Mouse (Mus musculus) embryo, embryonic 9.5 days (tissue): ENCODE data around the gene Acoxl.
A peak's percentile ranks its signal among the peaks of the same experiment; 100 is the strongest.

ENCODE experiments used
- DNase-seq: peaks from one replicate; pipeline ENCODE4 v3.0.0-alpha.2; 2017; ENCODE audit errors: extremely low spot score

Gene Acoxl

GRCm38 (mm10) chr2:127894890-127895289, 56.2 kb downstream of the Acoxl start:
- DNase-seq = no peak

- DNase-seq = no peak
Measured at GRCm38 (mm10) chr2:127897718-127898117, 59.0 kb downstream of the Acoxl start.

DNA sequence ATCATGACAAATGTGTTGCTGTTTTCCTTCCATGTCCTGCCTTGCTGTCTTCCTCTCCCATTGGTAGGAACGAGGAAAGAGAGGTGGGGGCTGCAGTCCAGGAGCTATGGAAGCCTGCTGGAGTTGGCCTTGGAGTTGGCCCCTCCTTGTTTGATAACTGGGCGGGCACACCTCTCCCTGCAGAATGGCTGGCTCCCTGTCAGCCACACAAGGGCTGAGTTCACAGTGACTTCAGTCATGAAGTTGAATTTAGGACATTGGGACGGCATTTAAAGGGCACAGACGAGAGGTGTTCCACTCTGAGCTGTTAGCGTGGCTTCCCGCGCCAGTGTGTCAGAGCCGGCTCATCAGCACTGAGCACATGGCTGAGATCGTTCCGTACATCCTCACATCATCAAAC, 66.2 kb downstream of the Acoxl start:
- DNase-seq = no peak

GRCm38 (mm10) chr2:127906973-127907678, 68.5 kb downstream of the Acoxl start:
- DNase-seq = peak; percentile 34

DNA sequence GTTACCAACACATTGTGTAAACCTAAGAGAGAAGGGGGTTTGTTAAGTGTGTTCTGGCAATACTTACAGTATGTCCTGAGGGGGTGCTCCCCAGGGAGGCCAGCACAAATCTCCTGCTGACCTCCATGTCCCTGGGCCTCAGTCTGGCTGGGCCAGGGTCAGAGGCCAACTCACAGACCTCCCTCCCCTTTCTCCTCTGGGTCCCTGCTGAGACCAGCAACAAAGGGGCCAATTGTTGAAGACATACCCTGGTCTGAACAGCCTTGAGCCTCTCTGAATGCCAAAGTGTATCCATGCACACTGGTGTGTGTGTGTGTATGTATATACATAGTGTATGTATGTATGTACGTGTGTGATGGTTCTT, 69.0 kb downstream of the Acoxl start:
- DNase-seq = peak; percentile 85

DNA sequence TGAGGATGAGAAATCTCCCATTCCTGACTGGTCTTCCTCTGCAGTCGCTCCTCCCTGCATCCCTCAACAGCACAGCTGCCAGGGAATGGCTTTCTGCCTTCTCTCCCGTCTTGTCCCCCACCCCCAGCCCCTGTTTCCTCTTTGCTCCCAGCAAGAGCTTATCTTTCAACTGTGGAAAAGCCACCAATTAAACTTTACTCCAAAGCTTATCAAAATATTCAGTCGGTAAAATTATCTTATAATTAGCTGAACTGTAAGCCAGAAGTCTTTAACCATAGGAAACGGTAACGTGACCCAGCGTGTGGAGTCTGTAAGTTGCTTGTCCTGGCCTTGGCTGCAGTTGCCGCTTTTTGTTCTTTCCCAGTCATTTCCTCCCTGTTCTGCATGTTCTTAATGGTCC, 70.2 kb downstream of the Acoxl start:
- DNase-seq = peak; percentile 28

- DNase-seq = no peak
Measured at GRCm38 (mm10) chr2:127909790-127910189, 71.1 kb downstream of the Acoxl start.

DNA sequence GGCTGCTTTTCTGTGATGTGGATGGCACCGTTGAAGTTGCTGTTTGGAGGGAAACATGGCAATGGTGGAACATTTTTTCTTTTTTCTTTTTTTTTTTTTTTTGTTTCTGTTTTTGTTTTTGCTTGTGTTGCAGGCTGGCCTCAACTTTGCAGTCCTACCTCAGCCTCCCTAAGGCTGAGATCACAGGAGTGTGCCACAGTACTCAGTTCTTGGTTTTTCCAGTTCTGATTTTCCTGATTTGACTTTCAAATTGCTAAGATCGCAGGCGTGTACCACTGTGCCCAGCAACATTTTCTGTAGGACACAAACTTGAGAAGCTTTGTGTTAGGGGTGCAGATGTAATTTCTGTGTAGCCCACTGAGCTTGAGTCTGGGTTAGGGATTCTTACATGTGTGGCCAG, 72.9 kb downstream of the Acoxl start:
- DNase-seq = no peak

DNA sequence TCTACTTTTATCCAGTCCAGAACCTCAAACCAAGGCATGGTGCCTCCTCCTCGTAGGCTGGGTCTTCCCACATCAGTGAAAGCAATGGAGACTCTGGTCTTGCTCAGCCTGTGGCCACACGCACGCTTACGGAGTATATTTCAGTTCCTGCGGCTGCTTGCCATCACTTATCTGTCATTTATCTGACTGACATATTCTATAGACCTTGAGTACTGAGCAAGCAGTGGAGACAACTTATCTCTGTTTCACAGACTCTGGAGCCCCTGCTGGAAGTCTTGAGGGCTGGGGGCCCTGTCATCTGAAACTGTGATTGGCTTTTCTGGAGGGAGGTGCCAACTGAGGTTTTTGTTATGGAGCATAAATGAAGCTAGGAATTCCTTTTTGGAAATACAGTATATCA, 75.4 kb downstream of the Acoxl start:
- DNase-seq = no peak

GRCm38 (mm10) chr2:127916804-127917410, 78.2 kb downstream of the Acoxl start:
- DNase-seq = no peak

DNA sequence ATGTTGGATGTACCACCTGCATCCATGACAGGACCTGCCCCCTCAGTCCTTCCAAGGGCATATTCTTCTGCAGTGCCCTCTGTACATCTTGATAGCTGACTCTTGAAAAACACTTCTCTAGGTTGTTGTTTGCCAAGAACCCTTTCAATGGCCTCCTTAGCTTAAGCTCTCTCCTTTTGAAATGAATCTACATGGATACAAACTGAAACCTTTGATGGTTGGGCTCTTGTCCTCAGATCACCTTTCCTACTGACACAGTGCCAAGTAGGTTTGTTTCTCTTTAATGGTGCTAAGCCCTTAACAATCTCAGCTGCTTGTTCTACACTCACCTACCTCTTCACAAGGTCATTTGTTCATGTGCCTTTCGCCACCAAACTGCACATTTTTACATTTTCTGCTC, 81.1 kb downstream of the Acoxl start:
- DNase-seq = no peak

DNA sequence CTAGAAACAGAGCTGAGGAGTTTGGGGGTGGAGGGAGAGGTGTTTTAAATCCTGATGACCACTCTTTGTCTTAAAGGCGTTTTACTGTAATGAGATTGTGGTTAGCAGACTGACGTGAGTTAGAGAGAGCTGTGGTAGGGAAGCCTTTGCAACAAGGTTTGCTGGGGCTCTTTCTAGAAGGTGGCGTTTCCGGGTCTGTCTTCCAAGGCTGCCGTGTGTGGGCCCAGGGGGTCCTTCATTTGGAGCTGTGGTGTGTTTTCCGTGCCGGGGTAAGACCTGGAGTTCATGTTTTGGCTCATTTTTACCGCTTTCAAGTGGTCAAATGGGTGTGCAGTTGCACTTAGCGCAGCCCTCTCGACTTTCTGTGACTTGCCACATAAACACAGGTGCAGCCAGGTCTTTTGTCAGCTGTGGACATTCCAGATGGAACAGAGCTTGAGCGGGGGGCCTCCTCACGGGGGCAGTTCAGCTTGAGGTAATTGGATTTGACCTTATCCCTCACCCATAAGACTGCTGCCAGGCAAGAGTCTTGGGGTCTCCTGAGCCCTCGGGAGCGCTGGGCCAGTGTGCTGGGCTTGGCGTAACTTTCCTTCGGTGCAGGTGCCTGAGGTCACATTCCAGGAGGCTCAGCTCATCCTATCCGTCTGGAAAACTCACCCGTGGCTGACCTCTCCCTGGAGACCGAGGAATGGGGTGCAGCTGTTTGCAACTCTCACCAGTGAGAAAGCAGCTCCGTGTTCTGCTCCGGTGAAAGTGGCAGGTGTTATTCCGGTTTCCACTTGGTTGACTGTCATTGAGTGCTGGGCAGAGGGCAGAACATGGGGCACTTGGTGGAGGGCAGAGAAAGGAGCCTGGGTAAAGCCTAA, 83.6 kb downstream of the Acoxl start:
- no peak for DNase-seq

GRCm38 (mm10) chr2:127923077-127923680, 84.5 kb downstream of the Acoxl start:
- no peak for DNase-seq

DNA sequence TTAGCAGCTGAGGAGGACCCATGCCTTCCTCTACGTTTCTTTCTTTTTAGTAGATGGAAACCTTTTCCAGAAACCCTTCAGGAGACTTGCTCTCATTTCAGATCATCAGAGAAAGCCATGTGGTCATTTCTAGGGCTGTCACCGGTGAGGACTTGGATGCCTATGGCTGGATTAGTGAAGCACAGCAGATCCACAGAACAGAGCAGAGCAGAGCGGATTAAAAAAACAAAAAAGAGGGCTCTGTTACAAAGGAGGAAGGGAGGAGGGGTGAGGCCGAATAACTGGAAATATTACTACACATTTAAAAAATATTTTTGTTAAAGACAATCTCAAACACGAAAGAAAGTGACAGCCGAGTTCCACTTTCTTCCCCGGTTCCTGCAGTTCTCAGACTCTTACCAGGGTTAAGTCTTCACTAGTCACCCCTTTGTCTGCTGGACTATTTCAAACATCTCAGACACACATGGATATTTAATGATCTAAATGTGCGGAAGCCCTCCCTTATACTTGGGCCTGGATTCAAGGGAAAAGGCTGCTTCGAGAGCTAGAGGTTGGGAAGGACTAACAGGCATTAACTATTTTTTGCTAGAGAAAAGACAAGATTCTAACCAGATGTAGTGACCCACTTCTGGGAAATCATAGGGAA, 88.1 kb downstream of the Acoxl start:
- no peak for DNase-seq

DNA sequence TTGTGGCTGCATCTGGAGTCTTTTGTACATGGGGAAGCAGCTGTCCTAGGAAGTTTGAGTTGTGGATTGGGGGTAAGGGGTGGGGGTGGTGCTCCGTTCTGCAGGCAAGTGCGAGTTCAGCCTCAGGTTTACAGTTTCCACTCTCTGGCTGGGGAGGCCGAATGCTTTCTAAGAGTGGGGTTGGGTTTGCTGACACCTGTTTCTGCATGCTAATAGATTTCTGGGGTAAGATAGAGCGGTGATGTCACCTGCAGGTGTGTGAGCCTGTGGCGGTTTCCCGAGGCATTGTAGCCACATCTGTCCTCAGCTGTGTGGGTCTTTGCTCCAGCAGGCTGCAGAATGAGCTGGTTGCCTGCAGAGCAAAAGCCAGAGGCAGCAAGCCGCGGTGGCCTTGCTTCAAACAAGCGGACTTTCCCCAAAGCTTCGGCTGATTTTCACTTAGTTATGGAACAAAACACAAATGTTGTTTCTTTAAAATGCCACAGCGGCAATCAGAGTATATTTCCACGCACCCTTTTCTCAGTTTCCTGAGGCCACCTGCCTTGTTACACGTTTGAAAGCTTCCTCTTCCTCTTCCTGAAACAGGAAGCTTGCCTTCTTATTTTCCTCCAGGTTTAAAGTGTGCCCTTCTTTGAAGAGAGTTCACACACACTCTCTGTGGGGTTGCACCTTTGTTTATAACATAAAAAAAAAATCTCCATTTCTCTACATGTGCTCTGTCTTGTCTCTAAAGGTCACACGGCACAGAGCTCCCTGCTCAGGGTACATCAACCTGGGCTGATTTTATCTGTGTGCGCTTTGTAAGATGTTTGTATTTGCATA, 89.0 kb downstream of the Acoxl start:
- no peak for DNase-seq

DNA sequence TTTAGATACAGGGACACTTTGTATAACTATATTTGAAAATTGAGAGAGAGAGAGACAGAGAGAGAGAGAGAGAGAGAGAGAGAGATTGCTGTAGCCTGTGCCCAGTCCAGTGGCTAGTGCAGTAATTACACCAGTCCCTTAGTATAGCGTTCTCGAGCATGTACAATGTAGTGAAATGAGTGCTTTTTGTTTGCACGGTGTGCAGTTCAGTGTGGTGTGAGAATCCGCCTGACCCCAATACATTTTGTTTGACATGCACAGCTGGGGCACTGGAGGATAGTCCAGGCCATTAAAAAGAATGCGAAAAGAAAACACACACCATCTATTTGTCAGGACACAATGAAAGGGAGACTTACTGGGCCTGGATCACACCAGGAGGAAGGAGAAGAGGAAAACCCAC, 89.6 kb downstream of the Acoxl start:
- DNase-seq = no peak

DNA sequence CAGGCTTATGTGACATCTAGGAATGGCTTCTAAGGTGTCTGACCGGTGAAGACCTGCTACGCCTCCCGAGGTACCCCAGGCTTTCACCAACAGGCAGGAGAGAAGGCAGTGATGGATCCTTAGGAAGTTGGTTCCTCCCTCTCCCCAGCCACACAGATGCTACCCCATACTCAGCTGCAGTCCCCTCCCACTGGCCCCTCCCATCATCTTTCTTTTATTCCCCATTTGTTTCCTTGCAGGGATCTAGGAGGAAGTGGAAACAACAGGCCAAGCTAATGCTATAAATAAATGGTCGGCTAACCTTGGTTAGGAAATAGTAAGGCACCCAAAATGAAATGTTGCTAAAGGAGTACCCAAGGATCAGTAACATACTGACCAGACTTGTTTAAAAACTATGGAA, 90.2 kb downstream of the Acoxl start:
- no peak for DNase-seq

DNA sequence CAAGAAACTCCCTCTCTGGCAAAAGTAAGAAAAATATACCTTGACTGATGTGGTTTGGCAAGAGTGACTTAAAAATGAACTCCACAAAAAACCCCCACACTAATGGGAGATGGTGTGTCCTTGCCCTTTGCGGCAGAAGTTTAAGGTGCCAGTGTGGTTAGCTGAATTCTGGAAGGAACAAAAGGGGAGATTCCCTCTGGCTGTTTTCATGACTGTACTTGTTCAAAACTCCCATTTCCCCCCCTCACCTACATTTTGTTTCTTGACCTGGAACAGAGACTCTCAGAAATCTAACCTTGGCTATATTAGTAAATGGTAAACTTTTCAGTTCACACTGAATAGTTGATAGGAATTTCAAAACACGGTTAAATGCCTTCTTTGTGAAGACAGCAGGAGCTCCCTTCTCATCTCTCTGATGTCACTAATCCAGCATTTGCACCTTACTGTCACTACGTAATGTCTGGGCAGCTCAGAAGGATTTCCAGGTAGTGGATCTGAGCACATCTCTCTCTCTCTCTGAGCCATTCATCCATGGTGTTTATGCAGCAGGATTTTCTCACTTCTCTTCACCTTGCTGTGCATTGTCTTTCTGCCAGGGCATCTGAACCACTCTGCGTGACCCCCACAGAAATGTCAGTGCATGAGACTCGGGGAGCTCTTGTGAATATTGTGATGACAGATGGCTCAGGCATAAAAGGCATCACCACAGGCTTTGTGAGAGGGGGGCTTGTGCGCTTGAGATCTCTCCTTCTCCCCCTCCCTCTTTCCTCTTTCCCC, 91.5 kb downstream of the Acoxl start:
- DNase-seq = no peak

DNA sequence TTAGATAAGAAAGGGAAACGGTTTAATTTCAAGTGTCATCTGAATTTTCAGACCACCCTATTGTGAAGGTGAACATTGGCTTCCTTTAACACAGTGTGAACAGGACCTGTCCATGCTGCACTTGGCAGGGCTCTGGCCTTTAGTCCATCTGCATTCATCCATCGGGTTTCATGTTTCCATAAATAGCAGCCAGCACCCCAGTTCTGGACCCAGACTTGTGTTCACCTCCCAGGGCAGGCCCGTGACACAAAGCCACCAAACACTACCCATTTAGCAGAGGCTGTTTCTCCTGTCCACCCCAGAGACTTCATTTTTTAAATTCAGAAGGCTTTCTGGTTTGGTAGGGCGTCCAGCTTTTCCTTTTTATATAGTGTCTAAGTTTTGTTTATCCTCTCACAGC, 92.9 kb downstream of the Acoxl start:
- no peak for DNase-seq

DNA sequence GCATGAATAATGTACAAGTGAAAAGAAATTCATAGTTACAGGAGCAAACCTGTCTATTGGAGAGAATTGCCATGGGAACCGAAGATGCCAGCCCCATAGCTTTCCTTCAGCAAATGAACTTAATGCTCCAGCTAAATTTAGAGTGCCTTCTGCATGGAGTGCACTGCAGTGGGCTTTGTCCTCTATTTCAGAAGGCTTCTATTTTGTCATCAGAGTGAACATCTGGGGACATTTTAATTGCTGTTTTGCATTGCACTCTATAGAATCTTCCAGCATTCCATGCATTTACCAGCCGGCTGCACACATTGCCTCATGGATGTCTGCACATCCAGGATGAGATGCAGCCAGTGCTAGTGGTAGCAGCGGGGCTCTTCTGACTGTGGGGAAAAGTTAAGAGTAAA, 94.9 kb downstream of the Acoxl start:
- no peak for DNase-seq
